Mouse (Mus musculus) adrenal gland, postnatal 14 days (tissue): ENCODE data around the gene Dab2ip. TPM values are rescaled to one million over a fixed set of nuclear protein-coding genes. Genes with fewer than 3 reads are reported as not detected.

Experiments
- DNase-seq: peaks from one replicate; pipeline ENCODE4 v3.0.0; 2021; ENCODE audit warnings: mixed read lengths
- long read RNA-seq, 2 experiments: library from polyadenylated mRNA; stranded (forward); transcript quantifications; one replicate each; pipeline ENCODE4 v2.0.0; 2021
- total RNA-seq: library from RNA; stranded (reverse); gene quantifications from 2 replicates; pipeline ENCODE4 v1.2.3, GENCODE M21; 2021

Gene Dab2ip
- 69.6 and 73.3 TPM in 2 replicates for total RNA-seq
- long read RNA-seq, experiment 1, partial matches to known transcripts: 19 of 37 reads
- long read RNA-seq, experiment 1, other reads (novel, unspliced or antisense): 18 of 37 reads
- long read RNA-seq, experiment 2, partial matches to known transcripts: 18 of 22 reads
- long read RNA-seq, experiment 2, other reads (novel, unspliced or antisense): 4 of 22 reads

- no peak for DNase-seq
Observed at GRCm38 (mm10) chr2:35557911-35558825, at the start of gene Dab2ip. Gene Dab2ip (plus strand): TSS chr2:35558266.

DNA sequence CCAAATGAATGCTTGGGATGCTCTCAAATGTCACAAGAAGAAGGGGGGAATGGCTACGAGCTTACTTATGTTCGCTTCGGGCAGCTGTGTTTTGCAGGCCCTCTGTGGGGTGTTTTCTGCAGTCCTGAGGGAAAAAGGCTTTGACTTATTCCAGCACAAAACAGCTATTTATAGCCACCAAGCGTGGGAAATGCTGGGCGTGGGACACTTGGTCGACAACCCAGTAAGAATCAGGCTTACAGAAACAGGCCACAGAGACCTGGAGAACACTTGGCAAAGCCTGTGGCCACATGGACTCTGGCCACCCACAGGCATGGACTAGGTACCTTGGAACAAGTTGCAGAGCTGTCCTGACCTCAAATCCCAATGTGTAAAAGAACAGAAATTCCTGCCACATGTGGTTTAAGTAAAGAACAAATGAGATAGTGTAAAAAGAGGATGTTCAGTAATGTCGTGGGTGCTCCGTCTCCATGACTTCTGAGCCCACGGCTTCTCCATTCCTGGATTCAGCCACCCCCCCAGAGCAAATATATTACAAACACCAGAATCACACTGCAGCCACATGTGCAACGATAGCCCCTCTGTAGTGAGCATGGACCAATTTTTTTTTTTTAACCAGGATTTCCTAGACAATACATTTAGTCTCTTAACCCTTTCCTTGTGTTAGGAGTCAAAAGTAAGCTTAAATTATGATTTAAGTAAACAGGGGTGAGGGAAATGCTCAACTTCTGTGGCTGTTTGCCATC is 49.3 kb upstream of the Dab2ip start:
- peak; percentile 64 for DNase-seq

DNA sequence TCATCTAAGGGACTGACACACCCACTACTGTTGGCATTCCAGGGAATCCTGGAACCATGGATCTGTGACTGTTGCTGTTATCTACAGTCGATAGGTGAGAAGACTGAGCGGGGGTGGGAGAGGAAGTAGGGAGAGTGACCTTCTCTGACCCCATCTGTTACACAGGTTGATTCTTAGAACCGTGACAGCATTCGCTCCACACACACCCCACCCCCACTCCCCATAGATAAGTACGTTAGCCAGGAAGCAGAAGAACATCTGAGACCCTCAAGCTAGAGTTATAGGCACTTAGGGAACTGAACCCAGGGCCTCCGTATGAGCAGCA is 48.8 kb upstream of the Dab2ip start:
- no peak for DNase-seq

GRCm38 (mm10) chr2:35509888-35510287 is 48.2 kb upstream of the Dab2ip start:
- DNase-seq: no peak

DNA sequence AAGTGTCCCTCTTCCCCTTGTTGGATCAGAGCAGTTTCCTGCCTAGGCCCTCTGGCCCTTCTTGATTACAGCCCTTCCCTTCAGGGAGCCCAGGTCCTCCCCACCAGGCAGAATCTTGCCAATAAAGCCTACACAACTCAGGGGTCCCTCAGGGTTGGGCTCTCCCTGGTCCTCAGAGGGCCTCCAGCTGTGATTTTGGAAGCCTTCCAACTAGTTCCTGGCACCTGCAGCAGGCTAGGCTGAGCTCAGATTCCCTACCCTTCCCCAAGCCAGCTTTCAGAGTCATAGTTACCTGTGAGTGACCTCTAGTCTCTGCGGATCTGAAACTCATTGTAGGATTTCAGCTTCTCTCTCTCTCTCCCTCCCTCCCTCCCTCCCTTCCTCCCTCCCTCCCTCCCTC is 47.1 kb upstream of the Dab2ip start:
- DNase-seq: peak; percentile 39

DNA sequence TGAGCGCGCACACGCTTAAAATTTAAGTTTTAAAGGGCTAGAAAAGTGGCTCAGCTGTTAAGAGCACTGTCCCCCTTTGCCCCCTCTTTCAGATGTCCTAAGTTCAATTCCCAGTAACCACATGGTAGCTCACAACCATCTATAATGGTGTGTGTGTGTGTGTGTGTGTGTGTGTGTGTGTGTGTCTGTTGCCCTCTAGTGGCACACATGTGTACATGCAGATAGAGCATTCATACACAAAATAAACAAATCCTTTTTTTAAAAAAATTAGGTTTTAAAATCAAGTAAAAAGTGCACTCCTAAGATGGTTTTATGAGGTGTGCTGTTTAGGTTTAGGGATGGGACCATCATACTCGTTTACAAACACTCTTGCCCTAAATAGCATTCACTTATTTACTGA is 45.8 kb upstream of the Dab2ip start:
- no peak for DNase-seq

DNA sequence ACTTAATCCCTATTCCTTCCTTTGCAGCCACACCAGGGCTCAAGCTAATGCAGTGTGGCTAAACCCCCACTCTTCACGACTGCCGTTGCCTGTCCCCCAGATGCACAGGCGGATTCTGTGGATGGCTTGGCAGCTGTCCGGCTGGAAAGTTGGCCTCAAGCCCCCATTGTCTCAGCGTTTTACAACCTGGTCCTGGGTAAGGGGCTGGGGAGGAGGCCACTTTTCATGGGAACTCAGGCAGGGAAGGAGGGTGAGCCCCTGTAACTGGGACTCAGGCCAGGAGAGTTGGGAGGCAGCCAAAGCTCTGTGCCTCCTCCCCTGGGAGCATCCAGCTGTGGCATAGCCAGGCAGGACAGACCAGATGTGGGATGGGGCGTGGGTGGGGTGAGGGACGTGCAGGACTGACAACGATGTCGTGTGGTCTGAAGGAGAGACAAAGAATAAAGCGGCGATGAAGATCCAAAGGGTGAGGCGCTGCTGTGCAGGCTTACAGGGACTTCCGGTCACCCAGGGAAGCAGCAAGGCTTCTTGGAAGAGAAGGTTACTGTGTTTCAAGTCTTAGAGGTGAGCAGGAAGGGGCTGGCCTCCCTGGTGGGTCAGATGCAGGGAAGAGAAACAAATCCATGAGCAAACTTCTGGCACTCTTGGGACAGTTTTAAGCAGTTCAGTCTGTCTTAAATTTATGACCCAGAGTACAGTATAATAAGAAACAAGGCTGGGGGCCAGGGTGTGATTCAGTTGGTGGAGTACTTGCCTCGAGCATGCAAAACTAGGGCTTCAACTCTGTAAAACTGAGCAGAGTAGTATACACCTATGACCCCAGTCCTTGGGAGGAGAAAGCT is 43.8 kb upstream of the Dab2ip start:
- DNase-seq: peak; percentile 76

GRCm38 (mm10) chr2:35526612-35527242 is 31.3 kb upstream of the Dab2ip start:
- no peak for DNase-seq

GRCm38 (mm10) chr2:35529086-35529485 is 29.0 kb upstream of the Dab2ip start:
- peak; percentile 31 for DNase-seq

- DNase-seq: no peak
Observed at GRCm38 (mm10) chr2:35529856-35530255, 28.2 kb upstream of the Dab2ip start.

GRCm38 (mm10) chr2:35530732-35531131 is 27.3 kb upstream of the Dab2ip start:
- no peak for DNase-seq

GRCm38 (mm10) chr2:35533646-35534045 is 24.4 kb upstream of the Dab2ip start:
- DNase-seq: no peak

DNA sequence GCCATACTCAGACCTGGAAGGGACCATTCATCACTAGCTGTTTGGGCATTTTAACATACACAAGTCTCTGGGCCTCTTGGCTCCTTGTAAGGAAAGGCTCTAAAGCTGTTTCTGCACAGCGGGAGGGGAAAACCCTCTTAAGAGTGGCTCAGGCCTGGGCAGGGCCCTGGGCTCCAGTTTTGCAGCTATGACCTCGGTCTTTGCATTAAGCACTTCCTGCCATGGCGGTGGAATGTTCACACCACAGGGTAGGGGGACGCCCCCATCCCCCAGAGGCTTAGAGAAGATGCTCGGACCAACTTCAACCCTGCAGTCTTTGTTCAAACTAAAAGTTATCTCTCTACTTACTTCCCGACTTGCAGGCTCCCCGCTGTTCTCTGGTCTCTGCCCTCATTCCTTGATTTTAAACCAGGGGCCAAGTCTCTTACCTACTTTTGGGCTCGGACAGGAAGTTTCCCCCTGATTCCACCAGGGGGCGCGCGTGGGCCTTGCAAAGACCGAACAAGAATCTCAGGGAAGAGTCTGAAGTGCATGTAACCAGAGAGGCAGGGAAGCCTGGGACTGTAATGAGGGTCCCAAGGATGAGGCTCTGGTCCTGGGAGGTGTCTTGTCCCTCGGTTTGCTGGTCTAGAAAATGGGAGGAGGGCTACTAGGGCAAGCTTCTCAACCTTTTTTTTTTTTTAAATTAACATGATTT is 18.6 kb upstream of the Dab2ip start:
- peak; percentile 91 for DNase-seq

GRCm38 (mm10) chr2:35540798-35541197 is 17.3 kb upstream of the Dab2ip start:
- DNase-seq: no peak

DNA sequence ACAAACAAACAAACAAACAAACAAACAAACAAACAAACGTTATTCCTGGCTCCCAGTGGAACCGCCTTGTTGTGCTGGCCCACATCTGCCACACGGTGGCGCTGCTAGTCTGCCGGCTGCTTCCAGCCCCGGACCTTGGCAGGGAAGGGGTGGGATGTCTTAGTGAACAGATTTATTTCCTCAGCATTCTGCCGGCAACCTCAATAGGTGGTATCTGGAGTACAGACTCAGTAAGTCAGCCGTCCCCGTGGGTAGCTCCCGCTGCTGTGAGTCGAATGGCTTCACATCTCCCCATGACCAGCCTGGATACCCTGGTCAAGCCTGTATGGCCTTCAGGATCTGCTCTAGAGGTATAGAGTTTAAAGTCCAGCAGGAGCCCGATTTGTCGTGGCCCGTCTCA is 13.3 kb upstream of the Dab2ip start:
- peak; percentile 84 for DNase-seq

DNA sequence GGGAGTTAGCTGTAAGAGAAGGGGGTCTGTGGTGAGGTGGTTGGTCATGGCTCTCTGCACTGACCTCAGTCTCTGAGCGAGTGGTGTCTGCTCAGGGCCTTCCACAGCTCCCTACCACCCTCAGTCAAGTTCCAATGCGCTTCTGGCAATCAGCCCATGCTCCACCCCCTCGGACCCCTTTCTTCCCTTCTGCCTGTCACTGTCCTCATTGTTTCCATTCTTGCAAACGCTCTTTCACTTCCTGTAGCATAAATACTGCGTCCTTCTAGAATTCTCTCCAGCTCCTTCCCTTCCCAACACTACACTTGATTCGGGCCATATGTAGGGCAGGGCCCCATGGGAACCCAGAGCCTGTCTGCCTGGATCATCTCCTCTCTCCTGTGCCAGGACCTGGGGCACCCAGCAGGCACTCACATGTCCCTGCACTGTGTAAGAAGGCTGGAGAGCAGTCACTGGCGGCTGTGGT is 12.9 kb upstream of the Dab2ip start:
- peak; percentile 20 for DNase-seq

- DNase-seq: no peak
Observed at GRCm38 (mm10) chr2:35546462-35546861, 11.6 kb upstream of the Dab2ip start.

GRCm38 (mm10) chr2:35549191-35549590 is 8.9 kb upstream of the Dab2ip start:
- no peak for DNase-seq

- DNase-seq: no peak
Observed at GRCm38 (mm10) chr2:35550097-35550496, 8.0 kb upstream of the Dab2ip start.

- DNase-seq: no peak
Observed at GRCm38 (mm10) chr2:35556918-35557486, 1.1 kb upstream of the Dab2ip start.
